Mouse (Mus musculus): ENCODE measurements around the gene Nfatc2ip. TPM values are rescaled to one million over a fixed set of nuclear protein-coding genes. Genes with fewer than 3 reads are reported as not detected.

Nfatc2ip gene
- polyA plus RNA-seq, 2 experiments: 3.0 to 7.1 TPM

GRCm38 (mm10) chr7:126350748-126351418 lies 45.7 kb downstream of the Nfatc2ip start:
- Histone ChIP-seq H3K27ac (no peak overlapping the region), H3K9ac (replicated peaks) (no peak overlapping the region), H3K27me3 (ENCODE audit: control insufficient read depth, insufficient read depth, low read length) (no peaks in the 10 kb centered on the region), H3K36me3 (replicated peaks; ENCODE audit: control insufficient read depth, insufficient read depth, low read depth) (no peaks in the 10 kb centered on the region), H3K9me3 (ENCODE audit: control insufficient read depth, low read length) (no peaks in the 10 kb centered on the region), H3K4me1 (replicated peaks; ENCODE audit: control insufficient read depth in 2 of 2, insufficient read depth in 2 of 2, low read length in 1 of 2) (peaks cover 9 to 29% of the 10 kb centered on the region in 2 experiments), H3K4me2 (ENCODE audit: low read depth) (no peak overlapping the region; the same call in 1 of the 2 replicates), H3K4me3 (ENCODE audit: insufficient read depth in 1 of 2, low read depth in 2 of 2, low read length in 2 of 2) (no peak overlapping the region)
- 64% methylated on average over 20 of the region's 20 CpGs for WGBS (ENCODE audit: insufficient replicate concordance)
- no peak for TF ChIP-seq EP300 (IDR thresholded peaks at IDR 0.05; ENCODE audit: low read depth)
- DNase-seq (ENCODE audit: low read depth in 3 of 3, low spot score in 3 of 3) (no peak), ATAC-seq (ENCODE audit: insufficient read depth) (no peak)

GRCm38 (mm10) chr7:126348293-126348692 lies 48.2 kb downstream of the Nfatc2ip start:
- 11% methylated on average over 8 of the region's 8 CpGs for WGBS (ENCODE audit: insufficient replicate concordance)
- H3K4me1 ChIP-seq (replicated peaks; ENCODE audit: control insufficient read depth in 2 of 2, insufficient read depth in 2 of 2, low read length in 1 of 2): peaks cover 0 to 13% of the 10 kb centered on the region in 2 experiments; a peak in 2 of 4 replicates
- peak; percentile 52 for TF ChIP-seq EP300 (IDR thresholded peaks at IDR 0.05; ENCODE audit: low read depth)
- no peak for TF ChIP-seq CTCF (IDR thresholded peaks at IDR 0.05; ENCODE audit: low read depth)
- H3K36me3 ChIP-seq (replicated peaks; ENCODE audit: control insufficient read depth, insufficient read depth, low read depth): no peaks in the 10 kb centered on the region
- H3K4me2 ChIP-seq (ENCODE audit: low read depth): no peak overlapping the region
- H3K4me3 ChIP-seq (ENCODE audit: insufficient read depth in 1 of 2, low read depth in 2 of 2, low read length in 2 of 2): no peak overlapping the region
- peak; percentile 37 to 39 (median 38) for DNase-seq (ENCODE audit: low read depth in 3 of 3, low spot score in 3 of 3)
- no peaks in the 10 kb centered on the region for H3K9me3 ChIP-seq (ENCODE audit: control insufficient read depth, low read length)
- no peak overlapping the region for H3K9ac ChIP-seq (replicated peaks)
- H3K27me3 ChIP-seq (ENCODE audit: control insufficient read depth, insufficient read depth, low read length): no peaks in the 10 kb centered on the region
- ATAC-seq (ENCODE audit: insufficient read depth): peak; percentile 85
- no peak overlapping the region for H3K27ac ChIP-seq

GRCm38 (mm10) chr7:126347098-126347497 lies 49.4 kb downstream of the Nfatc2ip start:
- ATAC-seq (ENCODE audit: insufficient read depth): no peak
- no peak for TF ChIP-seq EP300 (IDR thresholded peaks at IDR 0.05; ENCODE audit: low read depth)
- no peak for TF ChIP-seq CTCF (IDR thresholded peaks at IDR 0.05; ENCODE audit: low read depth)
- no peak overlapping the region for H3K9ac ChIP-seq (replicated peaks)

DNA sequence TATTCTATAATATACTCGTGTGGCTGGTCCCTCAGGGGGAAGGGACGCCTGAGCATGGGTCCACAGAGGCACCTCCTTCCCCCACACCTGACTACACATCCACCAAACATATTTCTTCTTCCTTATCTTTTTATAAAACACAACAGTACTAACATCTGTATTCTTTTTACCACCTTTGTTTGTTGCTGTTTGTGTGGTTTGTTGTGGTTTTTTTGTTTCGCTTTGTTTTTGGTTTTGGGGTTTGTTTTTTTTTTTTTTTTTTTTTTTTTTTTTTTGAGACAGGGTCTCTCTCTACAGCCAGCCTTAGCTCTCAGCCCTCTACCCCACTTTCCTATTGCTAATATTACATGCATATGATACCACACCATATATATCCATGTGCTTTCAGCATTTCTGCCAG lies 50.6 kb downstream of the Nfatc2ip start:
- no peaks in the 10 kb centered on the region for H3K9me3 ChIP-seq (ENCODE audit: control insufficient read depth, low read length)
- 53% methylated on average over 3 of the region's 3 CpGs for WGBS (ENCODE audit: insufficient replicate concordance)
- H3K9ac ChIP-seq (replicated peaks): no peak overlapping the region

More at GRCm38 (mm10) chr7:126347098-126347497, 49.4 kb downstream of the Nfatc2ip start:
- Histone ChIP-seq H3K27me3 (ENCODE audit: control insufficient read depth, insufficient read depth, low read length) (no peaks in the 10 kb centered on the region), H3K4me1 (replicated peaks; ENCODE audit: control insufficient read depth in 2 of 2, insufficient read depth in 2 of 2, low read length in 1 of 2) (peaks cover 0 to 12% of the 10 kb centered on the region in 2 experiments; a peak in 2 of 4 replicates), H3K36me3 (replicated peaks; ENCODE audit: control insufficient read depth, insufficient read depth, low read depth) (no peaks in the 10 kb centered on the region), H3K9me3 (ENCODE audit: control insufficient read depth, low read length) (no peaks in the 10 kb centered on the region), H3K4me2 (ENCODE audit: low read depth) (no peak overlapping the region), H3K27ac (no peak overlapping the region), H3K4me3 (ENCODE audit: insufficient read depth in 1 of 2, low read depth in 2 of 2, low read length in 2 of 2) (no peak overlapping the region)
- no peak for DNase-seq (ENCODE audit: low read depth in 3 of 3, low spot score in 3 of 3)
- WGBS (ENCODE audit: insufficient replicate concordance): 52% methylated on average over 1 of the region's 1 CpGs

DNA sequence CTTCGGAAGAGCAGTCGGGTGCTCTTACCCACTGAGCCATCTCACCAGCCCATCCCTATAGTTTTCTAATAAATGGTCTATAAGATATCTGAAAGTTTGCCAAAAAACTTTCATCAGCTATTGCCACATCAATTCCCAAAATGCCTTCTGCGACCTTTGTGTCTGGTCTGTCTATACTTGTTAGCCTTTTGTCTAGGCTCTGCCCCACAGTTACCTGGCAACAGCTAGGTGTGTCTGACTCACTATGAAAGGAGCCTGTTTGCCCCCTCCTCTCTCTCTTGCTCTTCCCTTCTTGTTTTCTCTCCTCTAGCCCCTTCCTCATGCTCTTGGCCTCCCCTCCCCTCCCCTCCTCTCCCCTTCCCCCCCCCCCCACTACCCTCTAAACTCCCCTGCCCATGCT lies 51.0 kb downstream of the Nfatc2ip start:
- ATAC-seq (ENCODE audit: insufficient read depth): no peak
- no peak for TF ChIP-seq EP300 (IDR thresholded peaks at IDR 0.05; ENCODE audit: low read depth)
- no peak for TF ChIP-seq CTCF (IDR thresholded peaks at IDR 0.05; ENCODE audit: low read depth)
- WGBS (ENCODE audit: insufficient replicate concordance): 70% methylated on average over 3 of the region's 3 CpGs
- Histone ChIP-seq H3K9ac (replicated peaks) (no peak overlapping the region), H3K4me2 (ENCODE audit: low read depth) (no peak overlapping the region), H3K9me3 (ENCODE audit: control insufficient read depth, low read length) (no peaks in the 10 kb centered on the region), H3K4me3 (ENCODE audit: insufficient read depth in 1 of 2, low read depth in 2 of 2, low read length in 2 of 2) (no peak overlapping the region), H3K36me3 (replicated peaks; ENCODE audit: control insufficient read depth, insufficient read depth, low read depth) (no peaks in the 10 kb centered on the region), H3K27ac (no peak overlapping the region), H3K4me1 (replicated peaks; ENCODE audit: control insufficient read depth in 2 of 2, insufficient read depth in 2 of 2, low read length in 1 of 2) (peaks cover 0 to 14% of the 10 kb centered on the region in 2 experiments; a peak in 2 of 4 replicates), H3K27me3 (ENCODE audit: control insufficient read depth, insufficient read depth, low read length) (no peaks in the 10 kb centered on the region)
- DNase-seq (ENCODE audit: low read depth in 3 of 3, low spot score in 3 of 3): no peak

More for the DNA sequence above, 50.6 kb downstream of the Nfatc2ip start:
- H3K27me3 ChIP-seq (ENCODE audit: control insufficient read depth, insufficient read depth, low read length): no peaks in the 10 kb centered on the region
- H3K4me2 ChIP-seq (ENCODE audit: low read depth): no peak overlapping the region
- no peak overlapping the region for H3K27ac ChIP-seq
- H3K4me3 ChIP-seq (ENCODE audit: insufficient read depth in 1 of 2, low read depth in 2 of 2, low read length in 2 of 2): no peak overlapping the region
- DNase-seq (ENCODE audit: low read depth in 3 of 3, low spot score in 3 of 3): no peak
- TF ChIP-seq CTCF (IDR thresholded peaks at IDR 0.05; ENCODE audit: low read depth) (no peak), EP300 (IDR thresholded peaks at IDR 0.05; ENCODE audit: low read depth) (no peak)
- H3K36me3 ChIP-seq (replicated peaks; ENCODE audit: control insufficient read depth, insufficient read depth, low read depth): no peaks in the 10 kb centered on the region
- H3K4me1 ChIP-seq (replicated peaks; ENCODE audit: control insufficient read depth in 2 of 2, insufficient read depth in 2 of 2, low read length in 1 of 2): peaks cover 0 to 12% of the 10 kb centered on the region in 2 experiments; a peak in 2 of 4 replicates
- no peak for ATAC-seq (ENCODE audit: insufficient read depth)

Measured in liver, embryonic 14.5 days (tissue).